In genomic region chr4:109657021-109657850, GRCm38 (mm10) we compare ENCODE assay signal across 8 mouse cellular contexts. TPM values are rescaled to one million over a fixed set of nuclear protein-coding genes. Genes with fewer than 3 reads are reported as not detected.
DNase-seq lines count a peak whose midpoint lies in the region; ATAC-seq lines count a peak whose summit lies in the region.

No protein-coding gene starts in this region.

- ATAC-seq in common myeloid progenitor, adult 5-6 weeks (replicated peaks; ENCODE audit: low read depth, poor library complexity, severe bottlenecking) = peak; percentile 78
- ATAC-seq in lung, embryonic 15.5 days (ENCODE audit: borderline replicate concordance, extremely low read depth, low FRiP score, low TSS enrichment) = peak; percentile 74; the same call in 1 of the 2 replicates

- H3K9me3 ChIP-seq in lung, embryonic 15.5 days = no peaks in the 10 kb centered on the region

- H3K4me2 ChIP-seq in lung, embryonic 15.5 days = peak overlapping the region; percentile 83

- no peak overlapping the region for H3K27ac ChIP-seq in lung, embryonic 15.5 days

- under 1% methylated on average over 52 of the region's 53 CpGs for WGBS in lung, embryonic 15.5 days

- DNase-seq in 416B (ENCODE audit: low read depth) (peak; percentile 59), R1 (ENCODE audit: low read depth, low spot score) (peak; percentile 66)
- DNase-seq in heart, adult 18-20 months = peak; percentile 63 to 77
- peak; percentile 55 for DNase-seq in kidney, adult 11 months
- peak; percentile 17 for DNase-seq in ovary, adult 18-20 months (ENCODE audit: low spot score)
- peak; percentile 24 to 35 for DNase-seq in urinary bladder, postnatal 36 days (ENCODE audit: low spot score in 2 of 2)

- H3K27me3 ChIP-seq in lung, embryonic 15.5 days = peaks cover 72% of the 10 kb centered on the region

- peak overlapping the region; percentile 28; the same call in 1 of the 2 replicates for H3K9ac ChIP-seq in lung, embryonic 15.5 days

- peak overlapping the region; percentile 42 for H3K4me3 ChIP-seq in lung, embryonic 15.5 days

- no peaks in the 10 kb centered on the region for H3K36me3 ChIP-seq in lung, embryonic 15.5 days

- peaks cover 13% of the 10 kb centered on the region for H3K4me1 ChIP-seq in lung, embryonic 15.5 days

RNA-seq across cellular contexts. Expression of gene Cdkn2c, which starts 9.8 kb away (rescaled TPM):
- total RNA-seq in common myeloid progenitor, adult 5-6 weeks (2017) = 33.9 and 36.8 TPM in 2 replicates
- total RNA-seq in heart, adult 18-20 months (2021) = 10 to 100 TPM; 10.7 to 14.4 TPM
- polyA plus RNA-seq in lung, embryonic 15.5 days (2015; fragmentation: Nextera tagmentation; extraction: Ambion mirVana) = 16.7 and 18.0 TPM in 2 replicates

RNA-seq across cellular contexts. Expression of gene Faf1, which starts 19.2 kb away (rescaled TPM):
- total RNA-seq in common myeloid progenitor, adult 5-6 weeks (2017) = 59.8 and 74.9 TPM in 2 replicates
- total RNA-seq in heart, adult 18-20 months (2021) = 10 to 100 TPM; 41.1 to 41.7 TPM
- 24.3 and 25.0 TPM in 2 replicates for polyA plus RNA-seq in lung, embryonic 15.5 days (2015; fragmentation: Nextera tagmentation; extraction: Ambion mirVana)

Comparison
In these comparisons a context has a peak if more than half of its experiments do, and no peak if none do; other contexts are left out.
1. DNase-seq: peak in every context shown above with its lines; median percentile 70 in heart, adult 18-20 months; 66 in R1; 59 in 416B; 55 in kidney, adult 11 months; 30 in urinary bladder, postnatal 36 days; 17 in ovary, adult 18-20 months.